Comparison of ENCODE assay signal across 22 mouse cellular contexts in genomic region chr15:99433913-99434312, GRCm38 (mm10). TPM values are rescaled to one million over a fixed set of nuclear protein-coding genes. Genes with fewer than 3 reads are reported as not detected.
A peak's percentile ranks its signal among the peaks of the same experiment; 100 is the strongest.
DNase-seq lines count a peak whose midpoint lies in the region; ATAC-seq lines count a peak whose summit lies in the region.
"Had no signal": no experiment of that assay in that cellular context is flagged by ENCODE, and none has a peak within 500 bp of the region (broad histone marks: within the 10 kb centered on the region; RNA-seq: fewer than 3 reads in every experiment).

No protein-coding gene starts in this region.

- H3K4me1 ChIP-seq in heart, embryonic 14.5 days (ENCODE audit: control insufficient read depth in 2 of 2, insufficient read depth in 2 of 2, low read length in 2 of 2): peaks cover 26 to 61% of the 10 kb centered on the region in 2 experiments
- peaks cover 26% of the 10 kb centered on the region for H3K4me1 ChIP-seq in lung, embryonic 16.5 days (replicated peaks; ENCODE audit: control insufficient read depth, insufficient read depth, low read length)
- H3K4me1 ChIP-seq in kidney, embryonic 15.5 days: peaks cover 91% of the 10 kb centered on the region

- peaks cover 53% of the 10 kb centered on the region for H3K36me3 ChIP-seq in heart, embryonic 14.5 days (ENCODE audit: control insufficient read depth, insufficient read depth, low read length)
- peaks cover 15% of the 10 kb centered on the region for H3K36me3 ChIP-seq in lung, embryonic 16.5 days (ENCODE audit: control insufficient read depth, insufficient read depth, low read length)
- peaks cover 46% of the 10 kb centered on the region for H3K36me3 ChIP-seq in kidney, embryonic 15.5 days
- H3K36me3 ChIP-seq: liver, embryonic 13.5 days had no signal

- H3K27me3 ChIP-seq in heart, embryonic 14.5 days (ENCODE audit: control insufficient read depth, insufficient read depth, low read length): no peaks in the 10 kb centered on the region
- no peaks in the 10 kb centered on the region for H3K27me3 ChIP-seq in lung, embryonic 16.5 days (ENCODE audit: control insufficient read depth, insufficient read depth, low read depth, low read length)
- no peaks in the 10 kb centered on the region for H3K27me3 ChIP-seq in kidney, embryonic 15.5 days
- H3K27me3 ChIP-seq: CH12.LX; forebrain, embryonic 13.5 days; heart, embryonic 12.5 days; liver, embryonic 13.5 days; lung, embryonic 15.5 days; midbrain, embryonic 15.5 days; stomach, embryonic 15.5 days had no signal

- no peak for ATAC-seq in heart, embryonic 14.5 days (ENCODE audit: insufficient number of reproducible peaks, insufficient read depth, low FRiP score, low read depth)
- ATAC-seq in lung, embryonic 16.5 days (ENCODE audit: low read depth): no peak
- ATAC-seq in kidney, embryonic 15.5 days (replicated peaks; ENCODE audit: low FRiP score): no peak; the same call in 1 of the 2 replicates
- ATAC-seq: forebrain, embryonic 13.5 days; midbrain, embryonic 15.5 days had no signal

- H3K4me2 ChIP-seq in heart, embryonic 14.5 days (ENCODE audit: low read length): no peak overlapping the region
- H3K4me2 ChIP-seq in lung, embryonic 16.5 days (ENCODE audit: low read depth, low read length): no peak overlapping the region
- H3K4me2 ChIP-seq in kidney, embryonic 15.5 days: no peak overlapping the region
- H3K4me2 ChIP-seq: forebrain, embryonic 13.5 days; heart, embryonic 12.5 days; liver, embryonic 13.5 days; lung, embryonic 15.5 days; midbrain, embryonic 15.5 days; stomach, embryonic 15.5 days had no signal

- no peak overlapping the region for H3K27ac ChIP-seq in heart, embryonic 14.5 days (replicated peaks in 1 of 2; ENCODE audit: control insufficient read depth in 1 of 2, insufficient read depth in 1 of 2, low read depth in 2 of 2, low read length in 2 of 2)
- H3K27ac ChIP-seq in lung, embryonic 16.5 days (ENCODE audit: low read length): no peak overlapping the region
- no peak overlapping the region for H3K27ac ChIP-seq in kidney, embryonic 15.5 days
- H3K27ac ChIP-seq: forebrain, embryonic 13.5 days; left cerebral cortex, adult 2 months; liver, embryonic 13.5 days; lung, embryonic 15.5 days; midbrain, embryonic 15.5 days; stomach, embryonic 15.5 days had no signal

- H3K4me3 ChIP-seq in heart, embryonic 14.5 days (ENCODE audit: control insufficient read depth in 1 of 2, insufficient read depth in 1 of 2, low read depth in 1 of 2, low read length in 2 of 2): no peak overlapping the region
- no peak overlapping the region for H3K4me3 ChIP-seq in lung, embryonic 16.5 days (ENCODE audit: low read length)
- no peak overlapping the region for H3K4me3 ChIP-seq in kidney, embryonic 15.5 days (replicated peaks)
- H3K4me3 ChIP-seq: forebrain, embryonic 13.5 days; heart, embryonic 12.5 days; left cerebral cortex, adult 2 months; liver, embryonic 13.5 days; lung, embryonic 15.5 days; midbrain, embryonic 15.5 days; myocyte; stomach, embryonic 15.5 days had no signal

- no peaks in the 10 kb centered on the region for H3K9me3 ChIP-seq in heart, embryonic 14.5 days (ENCODE audit: control insufficient read depth, low read length)
- H3K9me3 ChIP-seq in lung, embryonic 16.5 days (ENCODE audit: control insufficient read depth, low read length): no peaks in the 10 kb centered on the region
- H3K9me3 ChIP-seq in kidney, embryonic 15.5 days (replicated peaks): no peaks in the 10 kb centered on the region
- H3K9me3 ChIP-seq: forebrain, embryonic 13.5 days; heart, embryonic 12.5 days; liver, embryonic 13.5 days; lung, embryonic 15.5 days; midbrain, embryonic 15.5 days; stomach, embryonic 15.5 days had no signal

- DNase-seq in heart, adult 9 months (ENCODE audit: low spot score in 2 of 2): no peak
- DNase-seq in lung, postnatal 4 days: no peak
- DNase-seq in adrenal gland, adult (ENCODE audit: inconsistent age in 2 of 2, low spot score in 1 of 2): peak; percentile 86 to 92
- DNase-seq in adrenal gland, postnatal 25 days: peak; percentile 74
- no peak for DNase-seq in urinary bladder, adult 18-20 months (ENCODE audit: low spot score in 2 of 2)
- DNase-seq: cerebellum, adult 11 months; gastrocnemius, postnatal 25 days; kidney, adult 8-10 months; layer of hippocampus, adult 9-11 months; liver, embryonic 13.5 days; retina, postnatal 1 day had no signal

- peak overlapping the region; percentile 35; the same call in 1 of the 2 replicates for H3K9ac ChIP-seq in heart, embryonic 14.5 days (ENCODE audit: low read length)
- H3K9ac ChIP-seq in lung, embryonic 16.5 days (ENCODE audit: low read length): 0 out of 2 replicates have a peak overlapping the region, but pooled peaks have one; percentile 3
- H3K9ac ChIP-seq in kidney, embryonic 15.5 days: no peak overlapping the region
- H3K9ac ChIP-seq: forebrain, embryonic 13.5 days; heart, embryonic 12.5 days; liver, embryonic 13.5 days; lung, embryonic 15.5 days; midbrain, embryonic 15.5 days; stomach, embryonic 15.5 days had no signal

- 60% methylated on average over 12 of the region's 12 CpGs for WGBS in heart, embryonic 14.5 days
- WGBS in lung, embryonic 16.5 days: 57% methylated on average over 10 of the region's 12 CpGs
- WGBS in kidney, embryonic 15.5 days: 66% methylated on average over 12 of the region's 12 CpGs

RNA-seq across cellular contexts. Expression of gene Nckap5l, which starts 23.6 kb away (rescaled TPM):
- polyA plus RNA-seq in heart, embryonic 14.5 days (2014; fragmentation: Nextera tagmentation; extraction: Ambion mirVana): 7.5 and 9.2 TPM in 2 replicates
- polyA plus RNA-seq in lung, embryonic 16.5 days (2015; fragmentation: Nextera tagmentation; extraction: Ambion mirVana): 7.5 and 9.5 TPM in 2 replicates
- total RNA-seq in adrenal gland, postnatal 25 days (2021): 40.6 and 42.1 TPM in 2 replicates
- polyA plus RNA-seq in kidney, embryonic 15.5 days (2015; fragmentation: Nextera tagmentation; extraction: Ambion mirVana): 9.5 and 11.1 TPM in 2 replicates

RNA-seq across cellular contexts. Expression of gene Bcdin3d, which starts 40.6 kb away (rescaled TPM):
- polyA plus RNA-seq in heart, embryonic 14.5 days (2014; fragmentation: Nextera tagmentation; extraction: Ambion mirVana): 11.8 and 12.5 TPM in 2 replicates
- 13.4 and 13.7 TPM in 2 replicates for polyA plus RNA-seq in lung, embryonic 16.5 days (2015; fragmentation: Nextera tagmentation; extraction: Ambion mirVana)
- total RNA-seq in adrenal gland, postnatal 25 days (2021): 6.2 and 7.7 TPM in 2 replicates
- 15.6 and 17.3 TPM in 2 replicates for polyA plus RNA-seq in kidney, embryonic 15.5 days (2015; fragmentation: Nextera tagmentation; extraction: Ambion mirVana)

RNA-seq across cellular contexts. Expression of gene Tmbim6, which starts 41.2 kb away (rescaled TPM):
- 235 and 239 TPM in 2 replicates for polyA plus RNA-seq in heart, embryonic 14.5 days (2014; fragmentation: Nextera tagmentation; extraction: Ambion mirVana)
- polyA plus RNA-seq in lung, embryonic 16.5 days (2015; fragmentation: Nextera tagmentation; extraction: Ambion mirVana): 459 and 464 TPM in 2 replicates
- total RNA-seq in adrenal gland, postnatal 25 days (2021): 719 and 813 TPM in 2 replicates
- polyA plus RNA-seq in kidney, embryonic 15.5 days (2015; fragmentation: Nextera tagmentation; extraction: Ambion mirVana): 502 and 516 TPM in 2 replicates

Comparison
In these comparisons a context has a peak if more than half of its experiments do, and no peak if none do; other contexts are left out.
1. DNase-seq: peak in adrenal gland, adult (2 of 2) and adrenal gland, postnatal 25 days (single experiment); none in heart, adult 9 months (0 of 2), lung, postnatal 4 days (0 of 2) and urinary bladder, adult 18-20 months (0 of 2).